Mouse (Mus musculus): Measurements from ENCODE around the gene Klhl10.

- TF ChIP-seq ZC3H11A (IDR thresholded peaks at IDR 0.05; ENCODE audit: low read depth, low read length) (no peak), KAT2A (conservative IDR thresholded peaks at IDR 0.05; ENCODE audit: low read depth, low read length) (no peak), POLR2A (IDR thresholded peaks at IDR 0.05; ENCODE audit: control insufficient read depth in 1 of 2, insufficient read depth in 1 of 2, low read depth in 1 of 2, low read length in 2 of 2, poor library complexity in 1 of 2) (no peak), ZNF384 (IDR thresholded peaks at IDR 0.05; ENCODE audit: low read depth, low read length) (no peak), GATA1 (IDR thresholded peaks at IDR 0.05; ENCODE audit: low read depth, low read length) (no peak), TAL1 (IDR thresholded peaks at IDR 0.05; ENCODE audit: low read length) (no peak)
These were observed 34.6 kb upstream of the Klhl10 start for GRCm38 (mm10) chr11:100406995-100407705.
